Mouse (Mus musculus) fibroblast of lung, adult 2 months (primary cell): Measurements from ENCODE around the gene Clrn3.
A peak's percentile ranks its signal among the peaks of the same experiment; 100 is the strongest.

Experiments
- DNase-seq: peaks from one replicate; pipeline ENCODE4 v3.0.0-alpha.2; 2011; ENCODE audit warnings: low read depth

Gene Clrn3

DNA sequence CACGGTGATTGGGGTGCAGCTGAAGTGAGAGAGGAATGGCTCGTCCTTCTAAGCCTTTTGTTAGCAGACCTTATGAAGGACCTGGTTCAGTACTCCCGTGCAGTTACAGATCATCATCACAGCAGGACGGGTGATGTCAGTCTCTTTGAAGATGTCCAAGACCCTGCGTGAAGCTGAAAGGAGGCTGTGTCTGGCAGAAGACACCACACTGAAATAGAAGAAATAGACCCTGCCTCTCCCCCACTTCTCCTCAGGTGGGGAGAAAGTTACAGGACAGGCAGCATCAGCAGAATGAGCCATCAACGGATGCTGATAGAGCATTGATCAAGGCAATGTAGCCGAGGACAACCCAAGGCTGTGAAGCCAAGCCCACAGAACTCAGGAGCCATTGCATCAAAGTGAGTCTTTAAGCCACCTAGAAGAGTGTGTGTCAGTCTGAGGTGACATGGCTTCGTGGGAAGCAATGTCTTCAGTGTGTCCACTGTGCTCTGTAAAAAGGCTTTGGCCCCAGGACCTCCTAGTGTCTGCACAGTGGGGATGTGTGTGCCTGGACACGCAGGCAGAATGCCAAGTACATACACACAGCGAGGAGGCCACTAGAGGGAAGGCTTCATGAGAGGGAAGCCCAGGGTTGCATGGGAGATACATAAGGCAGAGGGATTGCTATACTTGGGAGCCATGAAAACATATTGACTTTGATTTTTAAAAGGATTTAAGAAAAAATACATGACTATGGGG, 41.6 kb downstream of the Clrn3 start:
- no peak for DNase-seq

DNA sequence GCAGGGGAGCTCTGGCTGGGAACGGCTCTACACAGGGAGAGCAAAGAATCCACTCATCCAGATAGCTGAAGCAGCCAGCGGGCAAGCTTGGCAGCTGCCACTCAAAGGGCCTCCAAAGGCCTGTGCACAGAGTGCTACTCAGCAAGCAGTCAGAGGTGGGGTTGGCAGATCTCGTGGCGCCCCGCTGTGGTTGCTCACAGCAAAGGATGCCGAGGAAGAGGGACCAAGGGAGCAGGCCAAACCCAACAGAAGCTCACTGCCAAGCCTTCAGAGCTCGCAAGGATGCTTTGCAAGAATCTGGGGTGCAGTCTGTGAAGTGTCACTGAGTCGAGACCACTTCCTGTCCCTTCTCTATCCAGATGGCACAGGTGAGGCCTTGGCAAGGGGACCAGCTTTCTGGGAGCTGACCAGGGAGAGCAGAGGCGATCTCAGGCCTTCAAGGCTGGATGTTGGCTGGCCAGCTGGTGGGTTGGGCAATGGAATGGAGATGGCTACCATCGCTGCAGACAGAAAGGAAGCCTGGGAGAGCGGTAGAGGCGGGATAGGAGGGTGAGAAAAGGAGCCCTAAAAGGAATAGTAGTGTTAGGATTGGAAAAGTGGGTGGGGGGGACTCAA, 42.6 kb downstream of the Clrn3 start:
- peak; percentile 51 for DNase-seq

DNA sequence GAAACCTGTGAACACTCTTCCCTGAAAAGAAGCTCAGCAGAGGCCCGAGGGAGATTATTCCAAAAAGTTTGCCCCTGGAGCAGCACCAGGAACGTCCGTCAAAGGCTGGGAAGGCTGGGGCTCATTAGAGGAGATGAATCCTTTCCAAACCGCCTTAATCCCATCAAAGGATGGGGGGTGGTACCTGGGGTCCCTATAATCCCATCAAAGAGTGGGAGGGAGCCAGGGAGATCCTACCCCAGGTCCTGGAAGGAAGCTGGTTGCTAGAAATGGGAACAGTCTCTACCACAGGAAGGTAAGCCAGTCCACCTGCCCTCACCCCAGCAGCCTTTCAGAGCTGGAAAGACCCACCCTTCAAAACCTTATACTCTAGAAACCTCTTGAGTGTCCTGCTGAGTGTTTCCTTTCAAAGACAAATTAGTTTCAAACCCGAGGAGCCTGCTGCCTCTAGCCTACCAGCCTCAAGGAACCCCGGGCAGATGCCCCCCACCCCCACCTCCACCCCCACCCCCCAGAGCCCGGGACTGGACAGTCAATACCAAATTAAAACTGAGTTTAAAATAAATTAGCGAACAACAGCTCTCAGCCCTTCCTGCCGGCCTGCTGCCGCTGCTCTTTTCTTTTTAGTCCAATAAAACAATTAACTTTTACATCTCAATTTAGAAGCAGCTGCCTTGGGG, 43.2 kb downstream of the Clrn3 start:
- no peak for DNase-seq

DNA sequence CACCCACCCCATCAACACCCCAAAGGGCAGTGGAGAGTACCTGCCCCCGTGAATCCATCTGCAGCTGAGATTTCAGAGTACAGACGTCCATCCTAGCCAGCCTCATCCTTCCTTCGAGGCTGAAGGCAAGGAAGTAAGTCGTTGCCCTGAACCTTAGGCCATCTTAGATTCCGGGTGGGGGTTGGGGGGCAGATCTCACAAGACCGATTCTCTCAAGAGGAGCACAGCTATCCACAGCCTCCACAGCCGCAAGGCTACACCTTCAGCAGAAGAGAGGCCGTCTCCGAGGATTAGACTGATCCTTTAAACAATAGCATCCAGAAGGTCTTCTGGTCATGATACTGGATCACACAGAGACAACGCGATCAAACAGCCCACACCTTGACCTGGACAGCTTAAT, 44.1 kb downstream of the Clrn3 start:
- DNase-seq: no peak

DNA sequence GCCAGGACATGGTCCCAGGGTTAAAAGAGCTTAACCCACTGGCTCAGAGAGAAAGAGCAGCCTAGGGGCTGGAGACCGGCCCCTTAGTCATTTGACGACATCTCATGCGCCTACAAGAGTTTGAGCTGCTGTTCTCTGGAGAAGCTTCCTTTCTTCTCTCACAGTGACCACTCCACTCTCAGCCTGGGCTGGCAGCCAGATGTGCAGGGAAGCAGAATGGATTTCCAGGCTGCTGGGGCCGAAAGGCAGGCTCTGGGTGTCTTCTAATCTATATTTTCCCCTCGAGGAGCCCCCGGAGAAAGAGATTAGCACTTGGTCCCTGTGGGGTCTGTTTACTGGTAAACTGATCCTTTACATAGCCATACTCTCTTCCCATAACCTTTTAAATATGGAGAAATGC, 44.7 kb downstream of the Clrn3 start:
- DNase-seq: no peak

DNA sequence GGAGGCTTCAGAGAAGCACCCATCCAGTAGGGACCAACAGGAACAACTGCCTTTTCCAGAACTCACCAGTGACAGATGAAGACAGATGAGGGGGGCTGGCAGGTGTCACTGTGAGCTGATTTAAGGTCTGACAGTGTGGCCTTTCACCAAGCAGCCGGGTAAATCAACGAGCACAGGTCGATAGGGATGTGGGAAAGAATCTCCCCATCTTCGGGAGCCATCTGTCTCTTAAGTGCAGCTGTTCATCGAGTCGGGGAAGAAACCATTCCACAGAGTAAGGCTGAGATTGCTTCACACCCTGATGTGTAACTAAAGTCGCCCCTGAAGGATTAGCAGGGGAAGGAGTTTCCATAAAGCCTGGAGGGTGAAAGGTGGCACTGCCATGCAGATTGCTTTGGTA, 47.3 kb downstream of the Clrn3 start:
- DNase-seq: no peak

DNA sequence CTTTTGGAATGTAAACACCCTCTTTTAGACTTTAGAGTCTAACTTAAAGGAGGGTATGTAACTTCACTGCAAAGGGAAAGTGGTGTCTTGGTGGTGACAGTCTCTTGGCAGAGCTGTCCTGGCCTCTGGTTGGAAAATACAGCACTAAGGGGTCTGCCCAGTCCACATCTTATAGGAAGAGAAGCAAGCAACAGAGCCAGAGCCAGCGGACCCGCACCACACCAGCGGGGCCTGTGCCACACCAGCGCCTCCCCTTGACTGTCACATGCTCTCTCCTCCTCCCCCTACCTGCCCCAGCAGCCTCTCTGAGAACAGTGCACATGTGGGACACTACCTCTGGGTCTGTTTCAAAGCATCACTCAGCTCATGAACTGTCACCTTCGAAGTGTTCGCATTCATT, 48.5 kb downstream of the Clrn3 start:
- no peak for DNase-seq

DNA sequence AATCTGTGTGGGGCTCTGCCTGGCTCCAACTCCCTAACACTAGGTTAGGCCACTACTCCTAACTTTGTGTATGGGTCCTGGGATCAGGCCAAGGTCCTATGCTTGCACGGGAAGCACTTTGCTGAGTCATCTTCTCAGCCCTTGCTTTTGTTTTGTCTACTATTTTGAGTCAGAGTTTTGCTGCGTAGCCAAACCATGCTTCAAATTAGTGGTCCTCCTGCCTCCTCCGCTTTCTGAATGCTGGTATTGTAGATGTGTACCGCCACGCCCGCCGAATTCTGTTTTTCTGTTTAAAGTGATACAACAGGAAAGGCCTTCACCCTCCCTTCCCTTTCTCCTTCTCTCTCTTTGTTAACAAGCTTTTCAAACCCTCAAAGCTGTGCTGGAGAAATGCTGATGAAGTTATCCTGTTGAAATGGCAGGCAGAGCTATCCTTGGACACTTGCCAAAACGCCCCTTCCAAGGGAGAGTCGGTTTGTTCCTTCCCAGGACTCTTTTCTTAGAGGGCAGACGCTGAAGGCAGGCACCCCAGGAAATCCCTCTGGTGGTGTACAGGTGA, 49.1 kb downstream of the Clrn3 start:
- peak; percentile 94 for DNase-seq

DNA sequence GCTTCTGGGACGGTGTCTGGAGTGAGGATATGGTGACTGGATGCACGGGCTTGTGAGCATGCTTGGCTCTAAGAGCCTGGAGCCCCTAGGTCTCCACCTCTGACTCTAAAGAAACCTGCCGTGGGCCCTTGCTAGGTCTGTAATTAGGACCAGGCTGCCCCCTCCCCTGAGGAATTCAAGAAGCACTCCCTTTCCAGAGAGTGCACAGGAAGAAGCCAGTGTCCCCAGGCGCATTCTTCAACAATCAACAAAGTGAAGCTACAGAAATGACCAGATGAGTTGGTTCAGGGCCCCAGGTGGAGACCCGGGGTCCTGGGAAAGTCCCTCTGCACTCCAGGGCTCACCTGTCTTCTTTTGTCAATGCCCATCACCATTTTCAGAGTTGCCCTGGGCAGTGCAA, 51.2 kb downstream of the Clrn3 start:
- no peak for DNase-seq

DNA sequence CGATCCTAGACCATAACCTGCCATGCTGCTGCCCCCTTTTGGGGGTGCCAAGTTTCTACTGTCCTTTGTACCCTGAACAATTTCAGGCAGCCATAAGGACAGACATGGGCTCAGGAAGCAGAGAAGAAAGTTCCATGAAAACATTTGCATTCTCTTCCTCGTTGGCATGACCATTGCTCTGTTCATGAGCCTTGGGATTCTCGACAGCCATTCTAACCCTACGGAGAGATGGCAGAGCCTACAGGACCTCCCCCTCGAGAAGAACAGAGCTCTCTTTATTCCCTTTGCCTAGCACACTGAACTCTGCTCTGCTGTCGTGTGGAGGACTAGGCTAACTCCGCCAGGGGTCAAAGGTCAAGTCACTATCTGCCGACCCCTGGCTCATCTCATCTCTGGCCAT, 52.5 kb downstream of the Clrn3 start:
- DNase-seq: no peak

DNA sequence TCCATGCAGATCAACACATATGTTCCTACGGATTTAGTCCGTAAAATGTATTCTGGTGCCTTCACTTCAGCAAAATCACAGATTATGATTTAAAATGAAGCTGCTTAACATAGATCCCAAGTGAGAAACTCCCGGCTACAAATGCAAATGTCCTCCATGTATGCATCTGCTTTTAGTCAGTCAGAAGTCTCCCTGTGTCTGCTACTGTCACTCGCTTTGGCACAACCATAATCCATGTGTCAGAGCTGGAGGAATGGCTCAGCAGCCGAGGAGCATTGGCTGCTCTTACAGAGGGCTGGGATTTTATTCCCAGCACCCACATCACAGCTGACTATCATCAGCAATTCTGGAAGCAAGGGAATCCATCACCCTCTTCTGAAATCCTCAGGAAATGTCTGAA, 58.1 kb downstream of the Clrn3 start:
- DNase-seq: no peak

DNA sequence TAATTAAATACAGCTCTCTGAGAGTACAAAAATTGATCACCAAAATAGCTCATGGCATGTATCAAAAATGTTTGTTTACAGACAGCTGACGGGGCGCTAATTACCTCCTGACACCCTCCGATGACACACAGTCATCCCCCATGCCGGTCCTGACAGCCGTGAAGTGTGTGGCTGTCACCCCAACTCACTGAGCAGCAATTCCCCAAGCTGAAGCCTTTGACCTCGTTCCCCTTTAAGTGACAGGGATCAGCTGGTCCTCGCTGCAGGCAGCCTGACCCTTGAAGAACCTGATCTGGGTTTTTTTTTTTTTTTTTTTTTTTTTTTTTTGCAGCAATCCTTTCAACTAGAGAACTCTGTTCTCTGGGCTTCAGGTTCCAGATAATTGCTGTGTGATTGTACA, 59.8 kb downstream of the Clrn3 start:
- no peak for DNase-seq

DNA sequence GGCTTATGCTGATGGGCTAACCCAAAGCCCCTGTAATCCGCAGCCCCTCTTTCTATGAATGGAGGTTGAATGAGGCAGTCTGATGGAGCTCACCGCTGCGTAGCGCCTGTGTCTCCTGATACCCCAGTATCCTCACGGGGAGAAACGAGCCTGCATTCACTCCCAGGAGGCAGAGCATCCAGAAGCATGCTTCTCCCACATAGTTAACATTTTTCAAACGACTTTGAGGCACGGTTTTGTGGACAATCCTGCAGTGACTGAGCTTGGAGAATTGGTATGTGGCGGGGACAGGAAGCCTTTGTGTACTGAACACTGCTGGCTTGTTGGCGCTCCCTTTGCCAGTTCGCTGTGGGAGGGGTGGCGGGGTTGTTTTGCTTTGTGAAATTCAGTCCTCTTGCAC, 63.2 kb downstream of the Clrn3 start:
- no peak for DNase-seq

DNA sequence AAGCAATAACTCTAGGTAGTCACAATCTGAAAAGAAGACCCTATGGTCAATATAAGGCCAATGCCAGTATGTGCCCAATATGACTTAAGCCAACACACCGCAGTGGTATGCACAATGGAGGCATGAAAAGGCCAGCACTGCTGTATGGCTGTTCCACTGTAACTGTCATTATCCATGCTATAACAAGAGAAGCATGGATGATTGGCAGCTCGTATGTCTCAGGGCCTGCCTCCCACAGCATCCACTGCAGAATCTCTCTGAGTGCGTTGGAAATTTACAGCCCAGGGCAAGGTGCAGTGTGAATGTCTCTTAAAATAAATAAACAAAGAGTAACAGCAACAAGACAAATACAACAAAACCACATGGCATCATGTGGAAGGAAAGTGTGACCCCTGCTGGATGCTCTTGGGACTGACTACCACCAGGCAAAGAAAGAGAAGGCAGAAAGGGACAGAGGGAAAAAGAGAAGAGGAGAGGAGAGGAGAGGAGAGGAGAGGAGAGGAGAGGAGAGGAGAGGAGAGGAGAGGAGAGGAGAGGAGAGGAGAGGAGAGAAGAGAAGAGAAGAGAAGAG, 63.7 kb downstream of the Clrn3 start:
- DNase-seq: no peak
